Mouse (Mus musculus): ENCODE measurements around the gene Slc26a3. TPM values are rescaled to one million over a fixed set of nuclear protein-coding genes. Genes with fewer than 3 reads are reported as not detected.

Slc26a3 gene
- polyA plus RNA-seq, 1 experiment from 2014 or later = 0.45 TPM

- no peak for ATAC-seq (ENCODE audit: low read depth)
- 56% methylated on average over 1 of the region's 1 CpGs for WGBS (ENCODE audit: insufficient replicate concordance)
Measured at GRCm38 (mm10) chr12:31400821-31401220, 10.2 kb downstream of the Slc26a3 start.

GRCm38 (mm10) chr12:31401930-31402329 lies 11.3 kb downstream of the Slc26a3 start:
- Histone ChIP-seq H3K9me3 (replicated peaks; ENCODE audit: control insufficient read depth, low read length) (no peaks in the 10 kb centered on the region), H3K4me1 (ENCODE audit: control insufficient read depth, low read depth, low read length) (no peaks in the 10 kb centered on the region), H3K36me3 (ENCODE audit: control insufficient read depth, insufficient read depth) (no peaks in the 10 kb centered on the region), H3K27ac (ENCODE audit: low read length) (no peak overlapping the region), H3K4me2 (ENCODE audit: low read depth, low read length) (no peak overlapping the region), H3K9ac (ENCODE audit: low read depth, low read length) (no peak overlapping the region), H3K27me3 (ENCODE audit: control insufficient read depth, insufficient read depth, low read depth, low read length) (no peaks in the 10 kb centered on the region), H3K4me3 (ENCODE audit: low read depth, low read length) (no peak overlapping the region)
- 69% methylated on average over 6 of the region's 6 CpGs for WGBS (ENCODE audit: insufficient replicate concordance)
- ATAC-seq (ENCODE audit: low read depth) = no peak

More at GRCm38 (mm10) chr12:31400821-31401220, 10.2 kb downstream of the Slc26a3 start:
- Histone ChIP-seq H3K27ac (ENCODE audit: low read length) (no peak overlapping the region), H3K4me1 (ENCODE audit: control insufficient read depth, low read depth, low read length) (no peaks in the 10 kb centered on the region), H3K9me3 (replicated peaks; ENCODE audit: control insufficient read depth, low read length) (no peaks in the 10 kb centered on the region), H3K4me3 (ENCODE audit: low read depth, low read length) (no peak overlapping the region), H3K4me2 (ENCODE audit: low read depth, low read length) (no peak overlapping the region), H3K9ac (ENCODE audit: low read depth, low read length) (no peak overlapping the region), H3K36me3 (ENCODE audit: control insufficient read depth, insufficient read depth) (no peaks in the 10 kb centered on the region), H3K27me3 (ENCODE audit: control insufficient read depth, insufficient read depth, low read depth, low read length) (no peaks in the 10 kb centered on the region)

GRCm38 (mm10) chr12:31404575-31405240 lies 14.0 kb downstream of the Slc26a3 start:
- Histone ChIP-seq H3K27me3 (ENCODE audit: control insufficient read depth, insufficient read depth, low read depth, low read length) (no peaks in the 10 kb centered on the region), H3K4me2 (ENCODE audit: low read depth, low read length) (no peak overlapping the region), H3K27ac (ENCODE audit: low read length) (no peak overlapping the region), H3K9me3 (replicated peaks; ENCODE audit: control insufficient read depth, low read length) (no peaks in the 10 kb centered on the region), H3K4me3 (ENCODE audit: low read depth, low read length) (no peak overlapping the region), H3K9ac (ENCODE audit: low read depth, low read length) (no peak overlapping the region), H3K36me3 (ENCODE audit: control insufficient read depth, insufficient read depth) (no peaks in the 10 kb centered on the region), H3K4me1 (ENCODE audit: control insufficient read depth, low read depth, low read length) (no peaks in the 10 kb centered on the region)
- no peak for ATAC-seq (ENCODE audit: low read depth)
- 35% methylated on average over 5 of the region's 5 CpGs for WGBS (ENCODE audit: insufficient replicate concordance)

GRCm38 (mm10) chr12:31415971-31416370 lies 25.3 kb downstream of the Slc26a3 start:
- no peaks in the 10 kb centered on the region for H3K9me3 ChIP-seq (replicated peaks; ENCODE audit: control insufficient read depth, low read length)
- ATAC-seq (ENCODE audit: low read depth) = no peak
- H3K27ac ChIP-seq (ENCODE audit: low read length) = no peak overlapping the region
- no peaks in the 10 kb centered on the region for H3K4me1 ChIP-seq (ENCODE audit: control insufficient read depth, low read depth, low read length)
- WGBS (ENCODE audit: insufficient replicate concordance) = 26% methylated on average over 2 of the region's 2 CpGs
- H3K36me3 ChIP-seq (ENCODE audit: control insufficient read depth, insufficient read depth) = no peaks in the 10 kb centered on the region
- no peak overlapping the region for H3K9ac ChIP-seq (ENCODE audit: low read depth, low read length)
- H3K27me3 ChIP-seq (ENCODE audit: control insufficient read depth, insufficient read depth, low read depth, low read length) = no peaks in the 10 kb centered on the region
- no peak overlapping the region for H3K4me3 ChIP-seq (ENCODE audit: low read depth, low read length)
- no peak overlapping the region for H3K4me2 ChIP-seq (ENCODE audit: low read depth, low read length)

- H3K4me3 ChIP-seq (ENCODE audit: low read depth, low read length) = no peak overlapping the region
- no peak overlapping the region for H3K9ac ChIP-seq (ENCODE audit: low read depth, low read length)
- H3K4me1 ChIP-seq (ENCODE audit: control insufficient read depth, low read depth, low read length) = no peaks in the 10 kb centered on the region
- H3K36me3 ChIP-seq (ENCODE audit: control insufficient read depth, insufficient read depth) = no peaks in the 10 kb centered on the region
- WGBS (ENCODE audit: insufficient replicate concordance) = 56% methylated on average over 3 of the region's 3 CpGs
- no peaks in the 10 kb centered on the region for H3K27me3 ChIP-seq (ENCODE audit: control insufficient read depth, insufficient read depth, low read depth, low read length)
- no peak for ATAC-seq (ENCODE audit: low read depth)
- H3K4me2 ChIP-seq (ENCODE audit: low read depth, low read length) = no peak overlapping the region
- no peaks in the 10 kb centered on the region for H3K9me3 ChIP-seq (replicated peaks; ENCODE audit: control insufficient read depth, low read length)
- no peak overlapping the region for H3K27ac ChIP-seq (ENCODE audit: low read length)
Measured at GRCm38 (mm10) chr12:31421901-31422574, 31.4 kb downstream of the Slc26a3 start.

GRCm38 (mm10) chr12:31437791-31438190 lies 47.1 kb downstream of the Slc26a3 start:
- Histone ChIP-seq H3K9me3 (replicated peaks; ENCODE audit: control insufficient read depth, low read length) (no peaks in the 10 kb centered on the region), H3K4me1 (ENCODE audit: control insufficient read depth, low read depth, low read length) (no peaks in the 10 kb centered on the region), H3K36me3 (ENCODE audit: control insufficient read depth, insufficient read depth) (no peaks in the 10 kb centered on the region), H3K27me3 (ENCODE audit: control insufficient read depth, insufficient read depth, low read depth, low read length) (no peaks in the 10 kb centered on the region), H3K4me2 (ENCODE audit: low read depth, low read length) (no peak overlapping the region), H3K9ac (ENCODE audit: low read depth, low read length) (no peak overlapping the region), H3K27ac (ENCODE audit: low read length) (no peak overlapping the region), H3K4me3 (ENCODE audit: low read depth, low read length) (no peak overlapping the region)
- no peak for ATAC-seq (ENCODE audit: low read depth)
- 52% methylated on average over 6 of the region's 6 CpGs for WGBS (ENCODE audit: insufficient replicate concordance)

- 60% methylated on average over 2 of the region's 2 CpGs for WGBS (ENCODE audit: insufficient replicate concordance)
- no peak overlapping the region for H3K4me2 ChIP-seq (ENCODE audit: low read depth, low read length)
Measured at GRCm38 (mm10) chr12:31439612-31440011, 48.9 kb downstream of the Slc26a3 start.

GRCm38 (mm10) chr12:31444131-31444546 lies 53.5 kb downstream of the Slc26a3 start:
- H3K27me3 ChIP-seq (ENCODE audit: control insufficient read depth, insufficient read depth, low read depth, low read length) = no peaks in the 10 kb centered on the region
- no peak overlapping the region for H3K4me2 ChIP-seq (ENCODE audit: low read depth, low read length)
- WGBS (ENCODE audit: insufficient replicate concordance) = under 1% methylated on average over 11 of the region's 11 CpGs
- H3K36me3 ChIP-seq (ENCODE audit: control insufficient read depth, insufficient read depth) = no peaks in the 10 kb centered on the region
- no peaks in the 10 kb centered on the region for H3K9me3 ChIP-seq (replicated peaks; ENCODE audit: control insufficient read depth, low read length)
- no peak for ATAC-seq (ENCODE audit: low read depth)
- no peak overlapping the region for H3K9ac ChIP-seq (ENCODE audit: low read depth, low read length)
- no peak overlapping the region for H3K4me3 ChIP-seq (ENCODE audit: low read depth, low read length)
- H3K4me1 ChIP-seq (ENCODE audit: control insufficient read depth, low read depth, low read length) = no peaks in the 10 kb centered on the region
- H3K27ac ChIP-seq (ENCODE audit: low read length) = no peak overlapping the region

More at GRCm38 (mm10) chr12:31439612-31440011, 48.9 kb downstream of the Slc26a3 start:
- Histone ChIP-seq H3K9me3 (replicated peaks; ENCODE audit: control insufficient read depth, low read length) (no peaks in the 10 kb centered on the region), H3K27ac (ENCODE audit: low read length) (no peak overlapping the region), H3K9ac (ENCODE audit: low read depth, low read length) (no peak overlapping the region), H3K27me3 (ENCODE audit: control insufficient read depth, insufficient read depth, low read depth, low read length) (no peaks in the 10 kb centered on the region), H3K4me3 (ENCODE audit: low read depth, low read length) (no peak overlapping the region), H3K36me3 (ENCODE audit: control insufficient read depth, insufficient read depth) (no peaks in the 10 kb centered on the region), H3K4me1 (ENCODE audit: control insufficient read depth, low read depth, low read length) (no peaks in the 10 kb centered on the region)
- ATAC-seq (ENCODE audit: low read depth) = no peak

- no peaks in the 10 kb centered on the region for H3K9me3 ChIP-seq (replicated peaks; ENCODE audit: control insufficient read depth, low read length)
- no peak overlapping the region for H3K9ac ChIP-seq (ENCODE audit: low read depth, low read length)
- H3K27me3 ChIP-seq (ENCODE audit: control insufficient read depth, insufficient read depth, low read depth, low read length) = no peaks in the 10 kb centered on the region
- 53% methylated on average over 6 of the region's 6 CpGs for WGBS (ENCODE audit: insufficient replicate concordance)
- no peak for ATAC-seq (ENCODE audit: low read depth)
- no peaks in the 10 kb centered on the region for H3K36me3 ChIP-seq (ENCODE audit: control insufficient read depth, insufficient read depth)
- no peak overlapping the region for H3K4me2 ChIP-seq (ENCODE audit: low read depth, low read length)
- no peaks in the 10 kb centered on the region for H3K4me1 ChIP-seq (ENCODE audit: control insufficient read depth, low read depth, low read length)
- no peak overlapping the region for H3K4me3 ChIP-seq (ENCODE audit: low read depth, low read length)
- no peak overlapping the region for H3K27ac ChIP-seq (ENCODE audit: low read length)
Measured at GRCm38 (mm10) chr12:31444827-31445226, 54.2 kb downstream of the Slc26a3 start.

Data from liver, embryonic 16.5 days (tissue).